Mouse (Mus musculus) hindbrain, postnatal 0 days (tissue): ENCODE data around the gene 2610507B11Rik. TPM values are rescaled to one million over a fixed set of nuclear protein-coding genes. Genes with fewer than 3 reads are reported as not detected.

ENCODE experiments used
- ATAC-seq: fragments of 200-750 bp; cut with Nextera tagmentation; 2 replicates; pipeline ENCODE4 v1.8.0; 2017; ENCODE audit warnings: mild to moderate bottlenecking, moderate TSS enrichment, moderate library complexity
- DNase-seq: peaks from one replicate; pipeline ENCODE4 v3.0.0-alpha.2; 2015; ENCODE audit warnings: low spot score
- H3K27ac ChIP-seq: fragments of 300-500 bp; sonication (generic); 2 replicates; pipeline ENCODE4 v1.5.1; 2014; ENCODE audit warnings: mild to moderate bottlenecking
- H3K27me3 ChIP-seq: fragments of 300-500 bp; sonication (generic); 2 replicates; pipeline ENCODE4 v1.6.1; 2014; ENCODE audit warnings: low read length, mixed read lengths; ENCODE audit not compliant: insufficient read depth
- H3K36me3 ChIP-seq: fragments of 300-500 bp; sonication (generic); 2 replicates; pipeline ENCODE4 v1.6.1; 2014; ENCODE audit warnings: low read length, mixed read lengths; ENCODE audit not compliant: insufficient read depth
- H3K4me1 ChIP-seq: fragments of 300-500 bp; sonication (generic); 2 replicates; pipeline ENCODE4 v1.6.1; 2014; ENCODE audit warnings: antibody characterized with exemption, low read length, mixed read lengths; ENCODE audit not compliant: insufficient read depth
- H3K4me2 ChIP-seq: fragments of 300-500 bp; sonication (generic); 2 replicates; pipeline ENCODE4 v1.6.1; 2014; ENCODE audit warnings: low read depth, mild to moderate bottlenecking, low read length, moderate library complexity, mixed read lengths
- H3K4me3 ChIP-seq: fragments of 300-500 bp; sonication (generic); 2 replicates; pipeline ENCODE4 v1.5.1; 2014; ENCODE audit warnings: low read length
- H3K9ac ChIP-seq: fragments of 300-500 bp; sonication (generic); replicated peaks from 2 replicates; pipeline ENCODE4 v1.6.1; 2014; ENCODE audit warnings: mild to moderate bottlenecking, low read length, moderate library complexity, mixed read lengths
- H3K9me3 ChIP-seq: fragments of 300-500 bp; sonication (generic); 2 replicates; pipeline ENCODE4 v1.6.1; 2016; ENCODE audit warnings: low read length, mixed read lengths
- CTCF ChIP-seq: IDR thresholded peaks from 2 replicates; pipeline ENCODE4 v1.5.1; 2016; ENCODE audit warnings: antibody characterized with exemption, control low read depth, low read depth
- WGBS: fragments of 180-500 bp; shearing (Covaris S2); extraction: QIAGEN DNeasy Blood & Tissue Kit; methylation state at CpG from one replicate; pipeline ENCODE4 v1.1.7; 2014; 5-methylcytosine and 5-hydroxymethylcytosine counted together
- polyA plus RNA-seq: library from polyadenylated mRNA; unstranded; fragments of >200 nt; fragmentation: Nextera tagmentation; extraction: Ambion mirVana; gene quantifications from 2 replicates; pipeline ENCODE4 v1.2.1, GENCODE M21; 2015
- total RNA-seq: library from RNA; depleted of rRNA; stranded (reverse); fragments of >200 nt; gene quantifications from 2 replicates; pipeline ENCODE4 v1.2.3, GENCODE M21; 2014; rRNA removed

Gene 2610507B11Rik
- total and polyA plus RNA-seq, 2 experiments from 2014 or later, result 78.2 to 93.6 TPM

DNA sequence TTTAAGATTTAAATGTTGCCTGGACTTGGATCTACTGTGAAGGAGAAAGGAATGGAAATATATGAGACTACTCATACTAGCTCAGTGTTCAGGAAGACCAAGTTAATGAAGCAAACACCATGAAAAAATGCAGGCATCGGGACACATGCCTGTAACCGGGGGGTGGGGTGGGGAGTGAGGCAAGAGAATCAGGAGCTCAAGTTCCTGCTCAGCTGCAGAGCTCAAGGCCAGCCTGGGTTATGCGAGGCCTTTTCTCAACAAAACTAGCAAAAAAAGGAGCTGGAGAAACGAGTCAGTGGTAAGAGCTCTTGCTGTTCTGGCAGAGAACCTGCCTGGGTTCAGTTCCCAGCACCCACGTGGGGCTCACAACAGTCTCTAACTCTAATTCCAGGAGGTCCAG lies 72.4 kb downstream of the 2610507B11Rik start:
- TF ChIP-seq CTCF, result no peak
- Histone ChIP-seq H3K36me3 (peaks cover 22% of the 10 kb centered on the region), H3K27ac (no peak overlapping the region), H3K4me3 (no peak overlapping the region), H3K9me3 (no peaks in the 10 kb centered on the region), H3K4me1 (no peaks in the 10 kb centered on the region), H3K4me2 (no peak overlapping the region), H3K27me3 (no peaks in the 10 kb centered on the region), H3K9ac (no peak overlapping the region)
- ATAC-seq, result no peak
- no peak for DNase-seq
- WGBS, result 96% methylated on average over 5 of the region's 5 CpGs

GRCm38 (mm10) chr11:78337040-78337439 lies 75.5 kb downstream of the 2610507B11Rik start:
- Histone ChIP-seq H3K27ac (no peak overlapping the region), H3K9ac (no peak overlapping the region), H3K4me3 (no peak overlapping the region), H3K4me1 (no peaks in the 10 kb centered on the region), H3K9me3 (no peaks in the 10 kb centered on the region), H3K27me3 (no peaks in the 10 kb centered on the region), H3K4me2 (no peak overlapping the region), H3K36me3 (peaks cover 46% of the 10 kb centered on the region)
- no peak for ATAC-seq
- TF ChIP-seq CTCF, result no peak
- DNase-seq, result no peak
- WGBS, result 96% methylated on average over 8 of the region's 8 CpGs

Other genes with a start within 250 kb of the 2610507B11Rik start
- gene Dhrs13, start 229.5 kb upstream of the 2610507B11Rik start, total RNA-seq, result 63.8 and 69.6 TPM in 2 replicates
- gene Dhrs13, start 229.5 kb upstream of the 2610507B11Rik start, polyA plus RNA-seq, result 48.2 and 52.8 TPM in 2 replicates
- gene Flot2, start 223.8 kb upstream of the 2610507B11Rik start, total RNA-seq, result 107 and 108 TPM in 2 replicates
- gene Flot2, start 223.8 kb upstream of the 2610507B11Rik start, polyA plus RNA-seq, result 121 and 123 TPM in 2 replicates
- 38.4 and 40.3 TPM in 2 replicates for gene Eral1, start 181.4 kb upstream of the 2610507B11Rik start, total RNA-seq
- 25.7 and 26.9 TPM in 2 replicates for gene Eral1, start 181.4 kb upstream of the 2610507B11Rik start, polyA plus RNA-seq
- 27.6 and 32.6 TPM in 2 replicates for gene Fam222b, start 167.1 kb upstream of the 2610507B11Rik start, total RNA-seq
- 22.6 and 22.9 TPM in 2 replicates for gene Fam222b, start 167.1 kb upstream of the 2610507B11Rik start, polyA plus RNA-seq
- 124 and 130 TPM in 2 replicates for gene Traf4, start 96.2 kb upstream of the 2610507B11Rik start, total RNA-seq
- gene Traf4, start 96.2 kb upstream of the 2610507B11Rik start, polyA plus RNA-seq, result 79.5 and 88.7 TPM in 2 replicates
- gene Nek8, start 85.1 kb upstream of the 2610507B11Rik start, total RNA-seq, result 7.6 and 11.8 TPM in 2 replicates
- 7.3 and 7.7 TPM in 2 replicates for gene Nek8, start 85.1 kb upstream of the 2610507B11Rik start, polyA plus RNA-seq
- 37.5 and 46.1 TPM in 2 replicates for gene Tlcd1, start 85.0 kb upstream of the 2610507B11Rik start, total RNA-seq
- gene Tlcd1, start 85.0 kb upstream of the 2610507B11Rik start, polyA plus RNA-seq, result 36.8 and 42.6 TPM in 2 replicates
- 418 and 469 TPM in 2 replicates for gene Rpl23a, start 78.2 kb upstream of the 2610507B11Rik start, total RNA-seq
- gene Rpl23a, start 78.2 kb upstream of the 2610507B11Rik start, polyA plus RNA-seq, result 906 and 915 TPM in 2 replicates
- gene Rab34, start 73.3 kb upstream of the 2610507B11Rik start, total RNA-seq, result 85.6 and 96.4 TPM in 2 replicates
- gene Rab34, start 73.3 kb upstream of the 2610507B11Rik start, polyA plus RNA-seq, result 63.5 and 76.2 TPM in 2 replicates
- gene Proca1, start 68.4 kb upstream of the 2610507B11Rik start, total RNA-seq, result 1.9 and 4.9 TPM in 2 replicates
- gene Proca1, start 68.4 kb upstream of the 2610507B11Rik start, polyA plus RNA-seq, result 5.6 and 5.8 TPM in 2 replicates
- 77.1 and 112 TPM in 2 replicates for gene Sdf2, start 16.0 kb upstream of the 2610507B11Rik start, total RNA-seq
- 107 and 113 TPM in 2 replicates for gene Sdf2, start 16.0 kb upstream of the 2610507B11Rik start, polyA plus RNA-seq
- gene Supt6, start 15.8 kb upstream of the 2610507B11Rik start, total RNA-seq, result 34.2 and 36.0 TPM in 2 replicates
- gene Supt6, start 15.8 kb upstream of the 2610507B11Rik start, polyA plus RNA-seq, result 17.1 and 19.0 TPM in 2 replicates
- gene BC030499, start 29.1 kb downstream of the 2610507B11Rik start, total RNA-seq, result 0.10 TPM in 1 of 2 replicates, not detected in the other
- gene BC030499, start 29.1 kb downstream of the 2610507B11Rik start, polyA plus RNA-seq, result 0.15 TPM in 1 of 2 replicates, not detected in the other
- gene Spag5, start 39.8 kb downstream of the 2610507B11Rik start, total RNA-seq, result 26.7 and 31.4 TPM in 2 replicates
- 9.1 and 9.9 TPM in 2 replicates for gene Spag5, start 39.8 kb downstream of the 2610507B11Rik start, polyA plus RNA-seq
- gene Aldoc, start 61.2 kb downstream of the 2610507B11Rik start, total RNA-seq, result 798 and 822 TPM in 2 replicates
- 693 and 762 TPM in 2 replicates for gene Aldoc, start 61.2 kb downstream of the 2610507B11Rik start, polyA plus RNA-seq
- gene Pigs, start 66.7 kb downstream of the 2610507B11Rik start, total RNA-seq, result 88.3 and 89.0 TPM in 2 replicates
- gene Pigs, start 66.7 kb downstream of the 2610507B11Rik start, polyA plus RNA-seq, result 105 TPM in 2 replicates
- 125 and 154 TPM in 2 replicates for gene Unc119, start 81.7 kb downstream of the 2610507B11Rik start, total RNA-seq
- gene Unc119, start 81.7 kb downstream of the 2610507B11Rik start, polyA plus RNA-seq, result 76.2 and 82.0 TPM in 2 replicates
- not detected in 2 replicates for gene Foxn1, start 124.8 kb downstream of the 2610507B11Rik start, total RNA-seq
- gene Foxn1, start 124.8 kb downstream of the 2610507B11Rik start, polyA plus RNA-seq, result not detected in 2 replicates
- gene Slc13a2, start 160.5 kb downstream of the 2610507B11Rik start, total RNA-seq, result 0.10 TPM in 1 of 2 replicates, not detected in the other
- not detected in 2 replicates for gene Slc13a2, start 160.5 kb downstream of the 2610507B11Rik start, polyA plus RNA-seq
- gene Slc46a1, start 203.9 kb downstream of the 2610507B11Rik start, total RNA-seq, result 18.7 and 20.6 TPM in 2 replicates
- 19.5 and 21.7 TPM in 2 replicates for gene Slc46a1, start 203.9 kb downstream of the 2610507B11Rik start, polyA plus RNA-seq
- gene Sarm1, start 236.0 kb downstream of the 2610507B11Rik start, total RNA-seq, result 85.9 and 87.8 TPM in 2 replicates
- 30.8 and 32.7 TPM in 2 replicates for gene Sarm1, start 236.0 kb downstream of the 2610507B11Rik start, polyA plus RNA-seq
- 109 and 152 TPM in 2 replicates for gene Vtn, start 237.3 kb downstream of the 2610507B11Rik start, total RNA-seq
- gene Vtn, start 237.3 kb downstream of the 2610507B11Rik start, polyA plus RNA-seq, result 118 and 133 TPM in 2 replicates
- 0.58 and 0.78 TPM in 2 replicates for gene Sebox, start 241.7 kb downstream of the 2610507B11Rik start, total RNA-seq
- 0.15 and 0.26 TPM in 2 replicates for gene Sebox, start 241.7 kb downstream of the 2610507B11Rik start, polyA plus RNA-seq